Mouse (Mus musculus): Measurements from ENCODE around the gene Gm45521. TPM values are rescaled to one million over a fixed set of nuclear protein-coding genes. Genes with fewer than 3 reads are reported as not detected.

Gene Gm45521
- total and polyA plus RNA-seq, 3 experiments, result not detected

DNA sequence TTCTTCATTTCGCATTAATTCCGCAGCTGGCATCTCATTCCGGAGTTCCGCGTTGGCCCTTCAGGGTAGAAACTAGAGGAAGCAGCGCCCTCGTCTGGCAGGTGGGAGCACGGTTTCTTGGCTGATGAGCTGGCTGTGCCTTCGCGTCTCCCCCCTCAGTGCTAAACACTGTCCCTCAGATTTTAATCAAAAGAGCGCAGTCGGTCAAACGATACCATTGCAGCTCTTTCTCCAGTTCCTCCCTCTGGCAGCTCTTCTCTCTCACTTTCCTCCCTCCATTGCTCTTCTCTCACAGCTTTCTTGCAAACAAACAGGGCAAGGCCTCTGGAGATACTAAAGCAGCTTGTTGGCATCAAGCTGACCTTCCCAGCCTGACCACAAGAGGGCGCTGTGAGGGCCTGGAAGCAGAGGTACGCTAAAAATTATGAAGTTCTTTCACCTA, 40.2 kb downstream of the Gm45521 start:
- Histone ChIP-seq H3K4me1 (ENCODE audit: control insufficient read depth, insufficient read depth, low read length) (no peaks in the 10 kb centered on the region; the same call in 1 of the 2 replicates), H3K9ac (ENCODE audit: low read depth, low read length) (peak overlapping the region; percentile 47), H3K27me3 (ENCODE audit: control insufficient read depth, insufficient read depth, low read length) (peaks cover 2% of the 10 kb centered on the region; the same call in 1 of the 2 replicates), H3K79me2 (replicated peaks; ENCODE audit: control insufficient read depth, insufficient read depth, low read length) (no peaks in the 10 kb centered on the region), H3K36me3 (ENCODE audit: control insufficient read depth, insufficient read depth, low read length) (no peaks in the 10 kb centered on the region), H3K4me3 (no peak overlapping the region), H3K27ac (no peak overlapping the region)
- 1% methylated on average over 15 of the region's 15 CpGs for WGBS
- peak; percentile 90 to 91 for DNase-seq
- TF ChIP-seq EP300 (IDR thresholded peaks at IDR 0.05; ENCODE audit: insufficient read depth, low read depth, low read length) (0 out of 2 replicates have a peak, but pooled peaks have one; percentile 39), POLR2A (IDR thresholded peaks at IDR 0.05; ENCODE audit: insufficient read depth, low read depth, low read length) (no peak), CTCF (IDR thresholded peaks at IDR 0.05) (peak; percentile 86)
- intact Hi-C loops (cut with DNase I), result loop anchor here (1.0 kb wide), 2 partner anchors 33 to 47 kb away; no protein-coding TSS in a partner anchor

DNA sequence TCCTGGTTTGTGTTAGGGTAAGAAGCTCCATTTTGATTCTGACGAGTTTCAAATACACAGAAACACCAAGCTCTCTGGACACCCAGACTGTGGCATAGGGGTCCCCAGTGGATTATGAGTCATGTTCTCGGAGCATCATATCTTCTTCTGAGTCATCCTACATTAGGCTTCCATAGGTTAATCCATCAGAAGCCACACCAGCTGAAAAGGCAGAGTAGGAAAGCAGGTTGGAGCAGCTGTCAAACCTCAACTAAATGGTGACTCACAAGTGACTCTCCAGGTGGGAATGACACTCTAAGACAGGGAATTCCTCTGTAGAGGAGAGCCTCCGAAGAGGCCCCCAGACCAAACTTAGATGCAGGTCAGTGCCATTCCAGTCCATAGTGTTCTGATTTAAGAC, 41.9 kb downstream of the Gm45521 start:
- no peak overlapping the region for H3K27ac ChIP-seq
- H3K79me2 ChIP-seq (replicated peaks; ENCODE audit: control insufficient read depth, insufficient read depth, low read length), result no peaks in the 10 kb centered on the region
- peaks cover 2% of the 10 kb centered on the region; the same call in 1 of the 2 replicates for H3K27me3 ChIP-seq (ENCODE audit: control insufficient read depth, insufficient read depth, low read length)
- WGBS, result 64% methylated on average over 3 of the region's 3 CpGs
- intact Hi-C loops (cut with DNase I), result no loop called here
- no peaks in the 10 kb centered on the region for H3K36me3 ChIP-seq (ENCODE audit: control insufficient read depth, insufficient read depth, low read length)
- H3K4me1 ChIP-seq (ENCODE audit: control insufficient read depth, insufficient read depth, low read length), result no peaks in the 10 kb centered on the region; the same call in 1 of the 2 replicates
- H3K4me3 ChIP-seq, result no peak overlapping the region
- H3K9ac ChIP-seq (ENCODE audit: low read depth, low read length), result no peak overlapping the region
- TF ChIP-seq CTCF (IDR thresholded peaks at IDR 0.05), result no peak
- TF ChIP-seq EP300 (IDR thresholded peaks at IDR 0.05; ENCODE audit: insufficient read depth, low read depth, low read length), result no peak
- no peak for TF ChIP-seq POLR2A (IDR thresholded peaks at IDR 0.05; ENCODE audit: insufficient read depth, low read depth, low read length)
- no peak for DNase-seq

DNA sequence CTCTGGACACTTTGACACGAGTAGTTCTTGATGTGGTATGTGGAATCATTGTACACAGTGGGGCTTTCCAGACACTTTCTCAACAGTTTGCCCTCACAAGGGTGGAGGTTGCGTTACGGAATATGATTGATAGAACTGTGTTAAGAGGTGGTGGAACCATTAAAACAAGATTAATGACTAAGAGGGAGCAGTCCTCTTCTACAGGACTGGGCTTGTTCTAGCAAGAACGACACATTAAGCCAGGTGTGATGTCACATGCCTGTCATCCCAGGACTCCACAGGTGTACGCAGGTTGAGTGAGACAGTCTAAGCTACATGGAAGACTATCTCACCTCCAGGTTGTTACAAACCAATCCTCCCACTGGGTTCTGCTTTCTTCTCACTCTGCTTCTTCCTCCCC, 42.3 kb downstream of the Gm45521 start:
- no peaks in the 10 kb centered on the region for H3K79me2 ChIP-seq (replicated peaks; ENCODE audit: control insufficient read depth, insufficient read depth, low read length)
- TF ChIP-seq POLR2A (IDR thresholded peaks at IDR 0.05; ENCODE audit: insufficient read depth, low read depth, low read length) (no peak), EP300 (IDR thresholded peaks at IDR 0.05; ENCODE audit: insufficient read depth, low read depth, low read length) (no peak), CTCF (IDR thresholded peaks at IDR 0.05) (no peak)
- no peaks in the 10 kb centered on the region for H3K36me3 ChIP-seq (ENCODE audit: control insufficient read depth, insufficient read depth, low read length)
- no peak overlapping the region for H3K27ac ChIP-seq
- H3K4me3 ChIP-seq, result no peak overlapping the region
- DNase-seq, result no peak
- no peak overlapping the region for H3K9ac ChIP-seq (ENCODE audit: low read depth, low read length)
- peaks cover 1% of the 10 kb centered on the region for H3K4me1 ChIP-seq (ENCODE audit: control insufficient read depth, insufficient read depth, low read length)
- WGBS, result 81% methylated on average over 5 of the region's 5 CpGs
- H3K27me3 ChIP-seq (ENCODE audit: control insufficient read depth, insufficient read depth, low read length), result peaks cover 2% of the 10 kb centered on the region; the same call in 1 of the 2 replicates
- intact Hi-C loops (cut with DNase I), result no loop called here

DNA sequence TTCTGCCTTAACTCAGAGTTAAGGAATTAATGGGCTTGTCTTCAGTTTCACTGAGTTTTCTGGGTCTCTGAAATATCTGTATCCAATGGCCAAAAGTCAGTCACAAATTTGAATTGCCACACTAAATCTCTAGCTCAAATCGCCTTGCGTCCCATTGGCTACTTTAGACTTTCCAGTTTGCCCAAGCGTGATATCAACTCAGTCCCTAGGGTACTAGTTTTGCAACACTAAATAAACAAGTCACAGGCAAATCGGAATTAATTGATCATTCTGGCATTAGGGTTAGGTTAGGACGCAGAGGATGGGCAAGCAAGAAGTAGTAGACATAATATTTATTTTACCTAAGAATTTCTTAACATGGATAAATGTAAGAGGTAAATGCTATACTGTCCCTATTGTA, 43.2 kb downstream of the Gm45521 start:
- H3K27ac ChIP-seq, result no peak overlapping the region
- no peak for DNase-seq
- intact Hi-C loops (cut with DNase I), result no loop called here

DNA sequence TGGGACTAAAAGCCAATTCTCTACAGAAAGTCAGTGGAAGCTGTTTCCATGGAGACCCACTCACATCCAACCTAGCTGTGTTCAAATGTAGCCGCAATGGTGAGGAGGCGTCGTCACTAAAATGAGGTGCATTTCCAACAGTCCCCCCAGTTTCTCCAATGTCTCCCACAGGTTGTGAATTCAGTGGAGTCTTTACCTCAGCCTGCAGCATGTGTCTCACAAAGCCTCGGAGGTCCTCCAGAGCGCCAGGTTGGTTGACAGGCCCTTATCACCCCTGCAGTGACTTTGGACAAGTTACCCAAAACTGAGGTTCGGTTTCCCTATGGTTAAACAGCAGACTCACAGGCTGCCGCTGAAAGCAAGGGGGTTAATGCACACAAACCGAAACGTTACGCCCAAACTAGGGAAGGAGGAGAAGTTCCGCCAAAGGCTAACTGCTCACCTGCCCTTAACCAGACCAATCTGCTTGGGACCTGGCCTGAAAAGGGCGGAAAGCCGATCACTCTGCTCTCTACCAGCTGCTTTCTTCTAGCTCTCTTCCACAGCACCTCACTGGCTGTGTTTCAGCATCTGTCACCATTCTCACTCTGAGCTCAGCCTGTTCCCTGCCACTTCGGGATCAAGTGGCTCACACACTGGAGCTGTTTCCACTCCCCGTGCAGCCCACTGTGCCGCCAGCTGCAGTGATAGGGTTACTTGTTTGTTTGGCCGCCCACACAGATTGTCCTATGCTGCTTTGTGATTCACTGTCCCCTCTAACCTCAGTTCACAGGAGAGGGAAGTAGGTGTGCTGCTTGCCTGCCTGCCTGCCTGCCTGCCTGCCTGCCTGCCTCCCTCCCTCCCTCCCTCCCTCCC, 44.0 kb downstream of the Gm45521 start:
- no peak for TF ChIP-seq POLR2A (IDR thresholded peaks at IDR 0.05; ENCODE audit: insufficient read depth, low read depth, low read length)
- no peak for TF ChIP-seq CTCF (IDR thresholded peaks at IDR 0.05)
- TF ChIP-seq EP300 (IDR thresholded peaks at IDR 0.05; ENCODE audit: insufficient read depth, low read depth, low read length), result no peak
- Histone ChIP-seq H3K27me3 (ENCODE audit: control insufficient read depth, insufficient read depth, low read length) (peaks cover 2% of the 10 kb centered on the region; the same call in 1 of the 2 replicates), H3K79me2 (replicated peaks; ENCODE audit: control insufficient read depth, insufficient read depth, low read length) (no peaks in the 10 kb centered on the region), H3K27ac (no peak overlapping the region), H3K9ac (ENCODE audit: low read depth, low read length) (no peak overlapping the region), H3K36me3 (ENCODE audit: control insufficient read depth, insufficient read depth, low read length) (no peaks in the 10 kb centered on the region), H3K4me1 (ENCODE audit: control insufficient read depth, insufficient read depth, low read length) (peaks cover 1% of the 10 kb centered on the region), H3K4me3 (no peak overlapping the region)
- DNase-seq, result no peak
- WGBS, result 45% methylated on average over 17 of the region's 17 CpGs
- intact Hi-C loops (cut with DNase I), result no loop called here

More for the DNA sequence above, 43.2 kb downstream of the Gm45521 start:
- Histone ChIP-seq H3K4me3 (no peak overlapping the region), H3K9ac (ENCODE audit: low read depth, low read length) (no peak overlapping the region), H3K27me3 (ENCODE audit: control insufficient read depth, insufficient read depth, low read length) (peaks cover 2% of the 10 kb centered on the region; the same call in 1 of the 2 replicates), H3K79me2 (replicated peaks; ENCODE audit: control insufficient read depth, insufficient read depth, low read length) (no peaks in the 10 kb centered on the region), H3K36me3 (ENCODE audit: control insufficient read depth, insufficient read depth, low read length) (no peaks in the 10 kb centered on the region), H3K4me1 (ENCODE audit: control insufficient read depth, insufficient read depth, low read length) (peaks cover 1% of the 10 kb centered on the region)
- no peak for TF ChIP-seq CTCF (IDR thresholded peaks at IDR 0.05)
- TF ChIP-seq EP300 (IDR thresholded peaks at IDR 0.05; ENCODE audit: insufficient read depth, low read depth, low read length), result no peak
- TF ChIP-seq POLR2A (IDR thresholded peaks at IDR 0.05; ENCODE audit: insufficient read depth, low read depth, low read length), result no peak
- WGBS, result 88% methylated on average over 5 of the region's 5 CpGs

All from heart, adult 2 months (tissue).